Mouse (Mus musculus) heart, embryonic 11.5 days (tissue): ENCODE data around the gene Mroh3. TPM values are rescaled to one million over a fixed set of nuclear protein-coding genes. Genes with fewer than 3 reads are reported as not detected.

Experiments used
- ATAC-seq: fragments of 200-750 bp; cut with Nextera tagmentation; replicated peaks from 2 replicates; pipeline ENCODE4 v1.8.0; 2017; ENCODE audit warnings: moderate library complexity; ENCODE audit not compliant: insufficient number of reproducible peaks, low FRiP score, low TSS enrichment
- H3K27ac ChIP-seq: fragments of 300-500 bp; sonication (generic); 2 replicates; pipeline ENCODE4 v1.5.1; 2014; ENCODE audit warnings: mild to moderate bottlenecking, low read depth, low read length
- H3K27me3 ChIP-seq: fragments of 300-500 bp; sonication (generic); 2 replicates; pipeline ENCODE4 v1.6.1; 2014; ENCODE audit warnings: mild to moderate bottlenecking, low read length, mixed read lengths; ENCODE audit not compliant: control insufficient read depth, insufficient read depth
- H3K36me3 ChIP-seq: fragments of 300-500 bp; sonication (generic); 2 replicates; pipeline ENCODE4 v1.6.1; 2014; ENCODE audit warnings: mild to moderate bottlenecking, low read length, moderate library complexity, mixed read lengths; ENCODE audit not compliant: control insufficient read depth, insufficient read depth
- H3K4me1 ChIP-seq: fragments of 300-500 bp; sonication (generic); 2 replicates; pipeline ENCODE4 v1.6.1; 2014; ENCODE audit warnings: low read length; ENCODE audit not compliant: control insufficient read depth, insufficient read depth
- H3K4me2 ChIP-seq: fragments of 300-500 bp; sonication (generic); 2 replicates; pipeline ENCODE4 v1.6.1; 2014; ENCODE audit warnings: mild to moderate bottlenecking, moderate library complexity
- H3K4me3 ChIP-seq: fragments of 300-500 bp; sonication (generic); 2 replicates; pipeline ENCODE4 v1.5.1; 2014; ENCODE audit warnings: low read depth, low read length
- H3K9ac ChIP-seq: fragments of 300-500 bp; sonication (generic); 2 replicates; pipeline ENCODE4 v1.6.1; 2014; ENCODE audit warnings: mild to moderate bottlenecking, low read depth, low read length, moderate library complexity
- H3K9me3 ChIP-seq: fragments of 300-500 bp; sonication (generic); replicated peaks from 2 replicates; pipeline ENCODE4 v1.6.1; 2016; ENCODE audit warnings: low read length; ENCODE audit not compliant: control insufficient read depth
- WGBS: fragments of 180-500 bp; shearing (Covaris S2); extraction: QIAGEN DNeasy Blood & Tissue Kit; methylation state at CpG from one replicate; pipeline ENCODE4 v1.1.7; 2014; ENCODE audit not compliant: insufficient replicate concordance; 5-methylcytosine and 5-hydroxymethylcytosine counted together
- polyA plus RNA-seq: library from polyadenylated mRNA; unstranded; fragments of >200 nt; fragmentation: Nextera tagmentation; extraction: Ambion mirVana; gene quantifications from 2 replicates; pipeline ENCODE4 v1.2.1, GENCODE M21; 2014

Gene Mroh3
- polyA plus RNA-seq, 1 experiment from 2014 or later = not detected

GRCm38 (mm10) chr1:136253472-136253871 lies 40.8 kb upstream of the Mroh3 start:
- Histone ChIP-seq H3K4me3 (no peak overlapping the region), H3K4me1 (no peaks in the 10 kb centered on the region), H3K9me3 (no peaks in the 10 kb centered on the region), H3K36me3 (no peaks in the 10 kb centered on the region), H3K27ac (no peak overlapping the region), H3K4me2 (no peak overlapping the region), H3K27me3 (peaks cover 15% of the 10 kb centered on the region), H3K9ac (no peak overlapping the region)
- 28% methylated on average over 2 of the region's 2 CpGs for WGBS
- no peak for ATAC-seq

GRCm38 (mm10) chr1:136249662-136250061 lies 37.0 kb upstream of the Mroh3 start:
- no peak overlapping the region for H3K9ac ChIP-seq
- H3K27me3 ChIP-seq = no peaks in the 10 kb centered on the region
- no peaks in the 10 kb centered on the region for H3K4me1 ChIP-seq
- no peaks in the 10 kb centered on the region for H3K36me3 ChIP-seq
- no peak overlapping the region for H3K27ac ChIP-seq
- H3K4me2 ChIP-seq = no peak overlapping the region
- ATAC-seq = no peak
- WGBS = 62% methylated on average over 5 of the region's 5 CpGs
- no peaks in the 10 kb centered on the region for H3K9me3 ChIP-seq
- H3K4me3 ChIP-seq = no peak overlapping the region

GRCm38 (mm10) chr1:136247393-136247792 lies 34.8 kb upstream of the Mroh3 start:
- H3K27me3 ChIP-seq = no peaks in the 10 kb centered on the region
- ATAC-seq = no peak
- no peak overlapping the region for H3K27ac ChIP-seq
- H3K9ac ChIP-seq = no peak overlapping the region
- 78% methylated on average over 5 of the region's 5 CpGs for WGBS
- H3K4me2 ChIP-seq = no peak overlapping the region
- H3K4me1 ChIP-seq = no peaks in the 10 kb centered on the region
- H3K9me3 ChIP-seq = no peaks in the 10 kb centered on the region
- no peak overlapping the region for H3K4me3 ChIP-seq
- H3K36me3 ChIP-seq = no peaks in the 10 kb centered on the region

GRCm38 (mm10) chr1:136244469-136244868 lies 31.8 kb upstream of the Mroh3 start:
- Histone ChIP-seq H3K4me3 (no peak overlapping the region), H3K36me3 (no peaks in the 10 kb centered on the region), H3K4me2 (no peak overlapping the region), H3K27ac (no peak overlapping the region), H3K9me3 (no peaks in the 10 kb centered on the region), H3K27me3 (no peaks in the 10 kb centered on the region), H3K4me1 (no peaks in the 10 kb centered on the region), H3K9ac (no peak overlapping the region)
- ATAC-seq = no peak
- 75% methylated on average over 4 of the region's 5 CpGs for WGBS

- Histone ChIP-seq H3K4me2 (no peak overlapping the region), H3K9ac (no peak overlapping the region), H3K36me3 (no peaks in the 10 kb centered on the region), H3K27me3 (no peaks in the 10 kb centered on the region), H3K27ac (no peak overlapping the region), H3K4me3 (no peak overlapping the region), H3K9me3 (no peaks in the 10 kb centered on the region), H3K4me1 (no peaks in the 10 kb centered on the region)
- 81% methylated on average over 7 of the region's 7 CpGs for WGBS
- no peak for ATAC-seq
Measured at GRCm38 (mm10) chr1:136241801-136242200, 29.2 kb upstream of the Mroh3 start.

GRCm38 (mm10) chr1:136238495-136238894 lies 25.9 kb upstream of the Mroh3 start:
- H3K27ac ChIP-seq = no peak overlapping the region
- H3K9me3 ChIP-seq = no peaks in the 10 kb centered on the region
- H3K27me3 ChIP-seq = peaks cover 8% of the 10 kb centered on the region
- no peak overlapping the region for H3K4me2 ChIP-seq
- 86% methylated on average over 4 of the region's 4 CpGs for WGBS
- ATAC-seq = no peak
- H3K36me3 ChIP-seq = no peaks in the 10 kb centered on the region
- H3K9ac ChIP-seq = no peak overlapping the region
- peaks cover 4% of the 10 kb centered on the region; the same call in 1 of the 2 replicates for H3K4me1 ChIP-seq
- H3K4me3 ChIP-seq = no peak overlapping the region

- no peak overlapping the region for H3K27ac ChIP-seq
- H3K9ac ChIP-seq = peak overlapping the region; percentile 58; the same call in 1 of the 2 replicates
- no peak for ATAC-seq
- H3K27me3 ChIP-seq = peaks cover 41% of the 10 kb centered on the region
- H3K36me3 ChIP-seq = no peaks in the 10 kb centered on the region
- H3K4me1 ChIP-seq = peaks cover 13% of the 10 kb centered on the region
- H3K4me2 ChIP-seq = peak overlapping the region; percentile 87
- peak overlapping the region; percentile 56 for H3K4me3 ChIP-seq
- H3K9me3 ChIP-seq = no peaks in the 10 kb centered on the region
- 5% methylated on average over 9 of the region's 9 CpGs for WGBS
Measured at GRCm38 (mm10) chr1:136234595-136235092, 22.0 kb upstream of the Mroh3 start.

- H3K36me3 ChIP-seq = no peaks in the 10 kb centered on the region
- 1% methylated on average over 50 of the region's 51 CpGs for WGBS
- H3K4me2 ChIP-seq = peak within 1 kb of the TSS; percentile 87
- peak; percentile 44; the same call in 1 of the 2 replicates for ATAC-seq
- H3K4me3 ChIP-seq = peak within 1 kb of the TSS; percentile 56
- peaks cover 42% of the 10 kb centered on the region for H3K27me3 ChIP-seq
- H3K9me3 ChIP-seq = no peaks in the 10 kb centered on the region
- peak within 1 kb of the TSS; percentile 58 for H3K9ac ChIP-seq
- H3K4me1 ChIP-seq = peaks cover 13% of the 10 kb centered on the region
- H3K27ac ChIP-seq = no peak within 1 kb of the TSS
Measured at GRCm38 (mm10) chr1:136233892-136234594, 21.4 kb upstream of the Mroh3 start, which contains the start of gene Inava. Gene Inava, minus strand, starts transcription at chr1:136234264.
